Mouse (Mus musculus) gastrocnemius, adult 2 months (tissue): ENCODE data around the gene Fgf6. TPM values are rescaled to one million over a fixed set of nuclear protein-coding genes. Genes with fewer than 3 reads are reported as not detected.

Source experiments
- DNase-seq: peaks from one replicate; pipeline ENCODE4 v3.0.0; 2022
- H3K27ac ChIP-seq: fragments of 200-600 bp; 2 replicates; pipeline ENCODE4 v1.8.1; 2022; ENCODE audit warnings: mild to moderate bottlenecking
- H3K4me3 ChIP-seq: fragments of 200-600 bp; 2 replicates; pipeline ENCODE4 v1.8.1; 2022; ENCODE audit warnings: mild to moderate bottlenecking, moderate library complexity
- CTCF ChIP-seq: fragments of 200-600 bp; IDR thresholded peaks from 2 replicates; pipeline ENCODE4 v1.8.1; 2022; ENCODE audit warnings: antibody characterized with exemption, mild to moderate bottlenecking, moderate library complexity
- intact Hi-C: fragments of 180-260 bp; cut with DNase I; formaldehyde crosslinking; loops from one replicate; pipeline ENCODE4 v1.15.1; 2025
- long read RNA-seq, 2 experiments: library from polyadenylated mRNA; stranded (forward); transcript quantifications; one replicate each; pipeline ENCODE4 v2.0.0; 2021
- total RNA-seq, 2 experiments: library from RNA; stranded (reverse); gene quantifications; 2 replicates each; pipeline ENCODE4 v1.2.3; 2021

Fgf6 gene
- 1 to 10 TPM; 2.3 to 3.5 TPM for total RNA-seq
- long read RNA-seq, experiment 1, full-length matches to known transcripts = 2 of 2 reads
- long read RNA-seq, experiment 1, partial matches to known transcripts = 0 of 2 reads
- long read RNA-seq, experiment 1, other reads (novel, unspliced or antisense) = 0 of 2 reads
- long read RNA-seq, experiment 2, full-length matches to known transcripts = 1 of 1 reads
- long read RNA-seq, experiment 2, partial matches to known transcripts = 0 of 1 reads
- long read RNA-seq, experiment 2, other reads (novel, unspliced or antisense) = 0 of 1 reads

DNA sequence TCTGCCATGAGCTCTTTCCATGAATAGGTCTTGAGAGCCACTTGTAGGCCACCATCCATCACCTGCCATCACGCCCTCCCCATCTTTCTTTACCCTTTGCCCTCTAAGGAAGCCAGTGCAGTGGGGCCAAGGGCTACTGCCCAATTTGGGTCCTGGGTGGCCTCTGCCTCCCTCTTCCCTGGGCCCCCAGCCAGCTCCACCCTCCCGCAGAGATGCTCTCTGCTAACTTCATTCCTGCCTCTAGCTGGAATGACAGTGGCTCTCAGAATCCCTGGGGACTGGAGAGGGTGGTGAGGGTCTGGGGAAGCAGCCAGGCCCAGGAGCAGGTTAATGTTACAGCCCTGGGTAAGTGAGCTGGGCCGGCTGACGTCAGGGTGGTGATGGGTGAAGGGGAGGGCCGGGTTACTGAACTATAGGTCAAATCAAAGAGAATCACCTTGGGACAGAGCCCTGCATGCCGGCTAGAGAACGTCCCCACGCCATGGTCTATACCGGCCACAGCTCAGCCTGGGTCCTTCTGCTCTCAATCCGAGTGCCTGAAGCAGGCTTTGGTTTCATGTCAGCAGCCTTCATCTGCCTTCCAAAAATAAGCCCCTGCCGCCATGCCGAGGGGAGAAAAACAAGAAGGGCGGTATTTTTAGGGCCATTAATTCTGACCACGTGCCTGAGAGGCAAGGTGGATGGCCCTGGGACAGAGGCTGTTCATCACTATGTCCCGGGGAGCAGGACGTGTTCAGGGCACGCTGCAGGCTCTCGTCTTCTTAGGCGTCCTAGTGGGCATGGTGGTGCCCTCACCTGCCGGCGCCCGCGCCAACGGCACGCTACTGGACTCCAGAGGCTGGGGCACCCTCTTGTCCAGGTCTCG, at the start of gene Fgf6:
Fgf6 (plus strand) TSS at position 681 of the 865 bp plus-strand sequence.
- H3K27ac ChIP-seq = peak within 1 kb of the TSS; percentile 94
- intact Hi-C loops = loop anchor here (5.0 kb wide), 1 partner anchor 53 kb away; no protein-coding TSS in a partner anchor
- DNase-seq = peak; percentile 84
- H3K4me3 ChIP-seq = peak within 1 kb of the TSS; percentile 67
- TF ChIP-seq CTCF = peak; percentile 22; the same call in 1 of the 2 replicates

DNA sequence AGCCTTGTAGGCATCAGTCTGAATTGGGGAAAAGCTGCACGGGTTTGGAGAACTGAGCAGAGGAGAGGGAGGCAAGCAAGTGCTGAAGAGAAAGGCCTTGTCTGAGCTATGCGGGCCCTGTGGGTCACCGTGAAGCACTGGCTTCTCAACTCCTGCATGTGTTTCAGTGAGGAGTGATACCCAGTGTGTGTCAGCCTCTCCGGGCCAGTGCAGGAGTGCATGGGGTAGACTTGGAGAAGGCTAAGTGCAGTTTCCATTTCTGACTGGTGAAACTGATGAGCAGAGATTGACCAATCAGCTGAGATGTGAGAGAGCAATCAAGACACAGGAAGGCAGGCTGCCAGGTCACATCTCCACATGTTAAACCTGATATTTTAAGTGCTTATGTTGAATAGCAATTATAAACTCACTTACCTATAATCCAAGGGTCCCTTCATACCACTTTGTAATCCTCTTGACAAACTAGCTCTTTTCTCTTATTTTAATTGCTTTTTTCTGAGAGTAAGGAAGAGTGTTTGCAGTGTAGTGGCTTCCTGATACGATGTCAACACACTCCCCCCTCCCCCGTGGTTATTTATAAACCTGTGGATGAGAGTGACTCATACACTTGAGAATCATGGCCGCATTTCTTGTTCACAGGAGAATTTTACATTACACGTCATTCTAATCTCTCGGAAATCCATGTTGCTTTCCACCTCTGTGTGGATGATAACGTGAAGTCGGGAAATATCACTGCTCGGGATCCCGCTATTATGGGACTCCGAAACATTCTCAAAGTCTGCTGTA, 49.0 kb upstream of the Fgf6 start:
- intact Hi-C loops = no loop called here
- Histone ChIP-seq H3K27ac (peak overlapping the region; percentile 70), H3K4me3 (no peak overlapping the region)
- peak; percentile 43 for DNase-seq
- no peak for TF ChIP-seq CTCF

DNA sequence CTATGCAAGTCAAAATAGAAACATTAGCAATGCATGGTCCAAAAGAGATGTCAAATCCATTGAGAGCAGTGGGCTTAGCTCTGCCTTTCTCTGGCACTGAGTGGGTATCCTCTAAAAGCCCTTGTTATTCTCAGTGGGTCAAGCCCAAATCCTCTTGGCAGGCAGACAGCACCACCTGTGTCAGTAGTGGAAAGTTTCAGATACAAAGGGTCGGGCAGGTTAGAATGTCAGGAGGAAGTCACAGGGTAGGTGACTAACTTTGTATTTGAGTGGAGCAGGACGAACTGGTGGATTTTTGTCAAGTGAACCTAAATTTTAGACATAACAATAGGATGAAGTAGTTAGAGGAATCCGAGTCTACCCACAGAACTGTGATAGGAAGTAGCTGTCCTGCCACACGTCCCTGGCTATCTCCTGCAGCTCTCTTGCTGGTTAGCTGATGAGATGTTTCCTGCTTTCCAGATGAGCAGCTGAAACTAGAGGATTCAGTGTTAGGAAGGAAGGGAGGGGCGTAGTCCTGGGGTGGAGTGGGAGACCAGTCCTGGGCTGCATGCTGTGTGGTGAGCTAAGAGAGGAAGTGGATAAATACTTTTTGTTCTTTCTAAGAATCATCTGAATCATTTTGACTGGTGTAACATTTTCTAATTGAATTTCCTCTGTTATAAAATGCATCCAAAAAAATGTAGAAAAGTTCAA, 33.7 kb upstream of the Fgf6 start:
- H3K4me3 ChIP-seq = no peak overlapping the region
- TF ChIP-seq CTCF = no peak
- DNase-seq = no peak
- intact Hi-C loops = no loop called here
- H3K27ac ChIP-seq = peak overlapping the region; percentile 24; the same call in 1 of the 2 replicates

DNA sequence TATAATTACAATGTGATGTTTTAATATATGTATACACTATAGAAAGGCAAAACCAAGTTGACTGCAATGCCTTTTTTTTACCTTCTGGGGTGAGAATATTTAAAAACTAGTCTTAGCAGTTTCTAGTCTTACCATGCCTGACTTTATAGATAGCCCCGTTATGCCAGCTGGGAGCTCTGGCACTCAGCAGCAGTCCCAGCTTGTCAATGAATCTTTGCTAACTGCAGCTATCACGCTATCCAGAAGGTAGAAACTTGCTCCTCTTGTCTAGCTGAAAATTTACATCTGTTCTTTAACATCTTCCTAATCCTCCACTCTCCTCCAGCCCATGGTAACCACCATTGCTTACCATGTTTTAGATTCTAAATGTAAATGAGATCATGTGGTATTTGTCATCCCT, 21.7 kb upstream of the Fgf6 start:
- no peak for DNase-seq
- intact Hi-C loops = no loop called here
- TF ChIP-seq CTCF = no peak
- Histone ChIP-seq H3K4me3 (no peak overlapping the region), H3K27ac (no peak overlapping the region)

DNA sequence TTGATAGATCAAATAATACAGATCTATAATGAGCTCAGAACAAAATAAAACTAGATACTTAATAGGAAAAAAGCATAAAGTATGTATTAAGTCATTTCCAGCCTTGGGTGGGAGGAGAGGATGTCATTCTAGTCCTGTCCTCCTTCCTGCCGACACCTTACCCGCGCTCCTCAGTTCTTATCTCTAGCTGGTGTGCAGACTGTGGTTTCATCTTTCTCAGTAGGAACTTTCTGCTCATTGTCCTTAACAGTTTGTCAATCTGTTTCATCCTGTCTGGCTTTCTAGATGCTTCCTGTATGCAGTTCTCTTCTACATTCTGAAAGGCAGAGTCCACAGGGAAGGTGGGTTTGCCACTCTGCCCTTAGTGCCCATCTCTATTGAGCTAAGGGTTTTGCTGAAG, 19.9 kb upstream of the Fgf6 start:
- Histone ChIP-seq H3K27ac (no peak overlapping the region), H3K4me3 (no peak overlapping the region)
- TF ChIP-seq CTCF = no peak
- no peak for DNase-seq
- intact Hi-C loops = no loop called here

DNA sequence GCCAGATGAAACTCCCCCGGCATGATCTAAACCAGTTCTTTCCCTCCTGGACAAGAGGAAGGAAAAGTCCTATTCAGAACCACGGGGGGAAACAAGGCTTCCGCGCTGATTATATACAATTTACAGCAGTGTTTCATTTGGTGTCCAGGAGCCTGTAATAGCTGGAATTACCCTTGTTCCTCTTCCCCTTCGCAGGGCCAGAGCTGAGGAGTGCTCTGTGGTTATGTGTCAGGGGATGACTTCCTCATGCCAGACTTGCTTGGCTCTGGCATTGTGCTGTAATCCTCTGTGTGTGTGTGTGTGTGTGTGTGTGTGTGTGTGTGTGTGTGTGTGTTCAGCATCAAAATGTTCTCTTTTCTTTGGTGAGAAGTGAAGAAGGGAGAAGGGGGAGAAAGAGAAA, 19.0 kb upstream of the Fgf6 start:
- TF ChIP-seq CTCF = no peak
- H3K4me3 ChIP-seq = no peak overlapping the region
- H3K27ac ChIP-seq = no peak overlapping the region
- intact Hi-C loops = no loop called here
- DNase-seq = no peak

DNA sequence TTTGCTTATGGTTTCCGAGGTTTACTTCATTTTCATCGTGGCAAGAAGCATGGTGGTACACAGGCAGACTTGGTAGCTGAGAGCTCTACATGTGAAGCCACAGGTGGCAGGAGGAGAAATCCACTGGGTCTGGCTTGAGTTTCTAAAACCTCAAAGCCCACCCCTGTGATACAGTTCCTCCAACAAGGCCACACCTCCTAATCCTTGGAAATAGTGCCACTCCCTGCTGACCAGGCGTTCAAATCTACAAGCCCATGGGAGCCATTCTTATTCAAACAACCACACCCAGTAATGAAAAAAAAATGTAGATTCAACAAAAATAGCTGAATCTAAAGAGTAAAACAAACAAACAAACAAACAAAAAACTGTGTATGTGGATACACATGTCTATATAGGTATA, 9.7 kb upstream of the Fgf6 start:
- no peak for TF ChIP-seq CTCF
- no peak overlapping the region for H3K4me3 ChIP-seq
- intact Hi-C loops = no loop called here
- no peak overlapping the region for H3K27ac ChIP-seq
- DNase-seq = no peak

DNA sequence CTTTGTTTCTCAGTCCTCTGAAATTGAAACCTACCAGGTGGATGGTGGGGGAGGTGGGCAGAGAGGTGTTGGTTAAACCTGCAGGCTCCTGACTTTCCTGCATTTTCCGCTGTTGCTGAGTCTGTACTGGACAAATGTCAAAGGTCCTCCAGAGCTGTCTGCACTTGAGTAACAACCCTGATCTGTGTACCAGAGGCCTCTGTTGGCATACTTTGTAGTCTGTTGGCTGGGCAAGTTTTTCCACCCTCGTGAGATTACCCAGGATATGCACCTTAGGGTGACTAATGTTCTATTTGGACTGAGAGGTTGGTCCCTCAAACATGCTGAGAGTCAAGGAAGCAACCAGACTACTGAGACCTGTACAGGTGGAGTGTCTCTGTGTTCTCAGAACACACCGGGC, 8.8 kb upstream of the Fgf6 start:
- intact Hi-C loops = no loop called here
- Histone ChIP-seq H3K4me3 (no peak overlapping the region), H3K27ac (peak overlapping the region; percentile 2; the same call in 1 of the 2 replicates)
- DNase-seq = peak; percentile 25
- no peak for TF ChIP-seq CTCF

DNA sequence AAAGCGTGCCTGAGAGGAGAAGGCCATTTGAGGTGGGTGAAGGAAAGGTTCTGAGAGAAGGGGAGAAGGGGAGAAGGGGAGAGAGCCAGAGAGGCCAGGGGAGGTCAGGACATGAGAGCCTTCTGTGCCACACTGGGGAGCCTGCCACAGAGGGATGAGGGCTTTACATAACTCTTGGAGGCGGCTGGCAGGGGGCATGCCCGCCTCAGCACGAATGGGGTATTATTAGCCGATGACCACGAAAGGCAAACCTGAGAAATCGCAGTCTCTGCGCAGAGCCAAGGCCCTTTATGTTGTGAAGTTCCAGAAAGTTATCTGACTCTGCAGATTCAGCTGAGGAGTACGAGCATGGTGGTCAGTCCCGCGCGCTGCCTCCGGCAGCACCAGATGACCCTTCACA, 5.4 kb upstream of the Fgf6 start:
- DNase-seq = peak; percentile 72
- TF ChIP-seq CTCF = no peak

DNA sequence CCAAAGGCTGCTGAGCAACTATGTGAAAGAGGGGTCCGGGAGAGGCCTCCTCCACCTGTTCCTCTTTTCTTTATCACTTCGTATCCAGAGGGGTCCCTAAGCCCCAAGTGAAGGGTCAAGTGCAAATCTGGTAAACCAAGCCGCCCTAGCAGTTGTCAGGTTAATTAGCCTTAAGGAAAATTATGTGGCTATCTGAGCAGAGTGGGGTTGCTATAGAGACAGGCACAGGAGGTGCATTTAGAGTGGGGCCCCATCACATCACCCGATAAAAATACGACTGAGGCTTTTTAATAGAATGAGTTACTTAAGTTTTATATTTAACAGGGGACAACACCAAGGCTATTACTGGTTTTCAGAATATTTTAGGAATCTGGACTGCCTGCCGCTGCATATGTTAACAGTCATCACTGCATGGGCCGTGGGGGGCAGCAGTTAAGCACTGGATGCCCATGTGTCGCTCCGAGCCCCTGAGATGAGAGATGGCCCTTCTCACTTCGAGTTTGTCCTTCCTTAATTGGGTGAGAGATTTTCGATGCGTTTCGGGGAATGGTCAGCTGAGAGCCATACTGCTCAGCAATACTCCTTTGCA, 3.3 kb upstream of the Fgf6 start:
- no peak for TF ChIP-seq CTCF
- intact Hi-C loops = no loop called here
- no peak overlapping the region for H3K4me3 ChIP-seq
- no peak for DNase-seq
- H3K27ac ChIP-seq = no peak overlapping the region

More for the DNA sequence above, 5.4 kb upstream of the Fgf6 start:
- H3K27ac ChIP-seq = peak overlapping the region; percentile 84
- intact Hi-C loops = no loop called here
- H3K4me3 ChIP-seq = peak overlapping the region; percentile 44

DNA sequence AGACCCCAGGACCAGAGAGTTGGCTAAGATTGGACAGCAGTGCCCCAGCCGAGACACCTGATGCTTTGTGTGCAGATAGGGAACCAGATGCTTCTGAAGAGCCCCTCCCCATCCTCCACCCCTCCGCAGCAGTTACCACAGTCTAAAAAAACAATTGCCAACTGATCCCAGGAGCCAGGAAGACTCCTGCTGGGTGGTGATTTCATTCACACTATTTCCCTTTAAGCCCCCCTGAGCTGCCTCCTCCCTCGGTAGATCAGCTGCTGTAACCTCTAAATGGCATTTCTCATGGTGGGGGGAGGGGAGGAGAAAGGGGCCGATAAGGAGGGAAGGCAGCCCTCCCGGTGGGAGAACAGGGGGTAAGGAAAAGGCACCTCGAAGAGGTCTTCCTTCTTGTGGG, 3.9 kb downstream of the Fgf6 start:
- intact Hi-C loops = loop anchor here (5.0 kb wide), 1 partner anchor 57 kb away; no protein-coding TSS in a partner anchor
- no peak for TF ChIP-seq CTCF
- H3K4me3 ChIP-seq = peak overlapping the region; percentile 6; the same call in 1 of the 2 replicates
- DNase-seq = no peak
- peak overlapping the region; percentile 28; the same call in 1 of the 2 replicates for H3K27ac ChIP-seq
